Mouse (Mus musculus) gonadal fat pad, adult 2 months (tissue): ENCODE measurements around the gene Nkx2-3. TPM values are rescaled to one million over a fixed set of nuclear protein-coding genes. Genes with fewer than 3 reads are reported as not detected.
A peak's percentile ranks its signal among the peaks of the same experiment; 100 is the strongest.

Experiments
- DNase-seq: peaks from one replicate; pipeline ENCODE4 v3.0.0-alpha.2; 2012; ENCODE audit warnings: low read depth
- polyA plus RNA-seq: library from polyadenylated mRNA; depleted of rRNA; stranded (reverse); fragments of >200 nt; gene quantifications from 2 replicates; pipeline ENCODE4 v1.2.3, GENCODE M21; 2012; rRNA removed

Gene Nkx2-3
- polyA plus RNA-seq = 0.04 TPM in 1 of 2 replicates, not detected in the other

- DNase-seq = no peak
These were observed at the start of gene Nkx2-3 for GRCm38 (mm10) chr19:43612051-43612450. Gene Nkx2-3, plus strand, starts transcription at chr19:43612325.

- DNase-seq = no peak
These were observed 49.0 kb upstream of the Nkx2-3 start for GRCm38 (mm10) chr19:43563166-43563565.

- DNase-seq = no peak
These were observed 43.8 kb upstream of the Nkx2-3 start for GRCm38 (mm10) chr19:43568298-43568697.

DNA sequence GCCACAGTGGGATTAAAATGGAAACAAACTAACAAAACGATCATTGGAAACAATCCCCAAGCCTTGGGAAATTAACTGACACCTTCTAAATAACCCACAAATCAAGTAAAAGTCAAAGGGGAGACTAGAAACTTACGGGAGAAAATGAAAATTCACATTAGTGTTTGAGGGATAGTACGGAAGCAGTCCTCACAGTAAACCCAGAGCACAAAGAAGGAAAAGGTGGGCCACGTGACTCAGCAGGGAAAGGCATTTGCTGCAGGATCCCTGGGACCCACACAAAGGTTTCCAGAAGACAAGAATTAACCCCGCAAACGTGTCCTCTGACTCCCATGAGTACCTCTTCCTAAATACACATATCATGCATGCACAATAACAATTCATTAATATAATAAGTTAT lies 43.0 kb upstream of the Nkx2-3 start:
- no peak for DNase-seq

- peak; percentile 8 for DNase-seq
These were observed 41.0 kb upstream of the Nkx2-3 start for GRCm38 (mm10) chr19:43570831-43571790.

DNA sequence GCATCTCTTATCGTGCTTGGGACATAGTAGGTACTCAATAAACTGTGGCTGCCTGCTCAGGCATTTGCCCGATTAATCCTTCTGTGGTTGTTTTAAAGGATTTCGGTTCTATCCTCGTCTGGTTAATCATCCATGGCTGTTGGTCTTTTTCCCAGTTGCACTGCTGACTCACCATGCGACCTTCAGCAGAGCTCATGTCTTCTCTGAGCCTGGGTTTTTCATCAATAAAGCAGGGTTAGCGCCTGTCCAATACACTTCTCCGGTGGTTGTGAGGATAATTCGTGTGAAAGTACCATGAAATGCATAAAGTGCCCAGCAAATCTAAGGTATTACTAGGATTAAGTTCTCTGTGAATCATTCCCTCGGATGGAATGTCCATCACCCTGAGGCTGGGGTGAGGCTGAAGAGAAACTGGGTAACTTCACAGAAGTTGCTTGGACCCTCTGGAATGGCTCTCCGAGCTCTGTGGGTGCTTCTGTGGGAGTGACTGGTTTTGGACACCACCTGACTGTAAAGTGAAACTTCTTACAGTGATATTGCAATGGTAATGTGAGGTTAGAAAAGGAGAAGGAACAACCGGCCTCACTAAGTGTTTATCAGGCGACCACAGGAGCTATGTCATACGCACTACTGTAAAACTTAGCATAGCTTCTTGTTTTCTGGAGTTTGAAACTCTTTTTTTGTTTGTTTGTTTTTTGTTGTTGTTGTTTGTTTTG lies 32.9 kb upstream of the Nkx2-3 start:
- DNase-seq = no peak

GRCm38 (mm10) chr19:43581185-43581584 lies 30.9 kb upstream of the Nkx2-3 start:
- no peak for DNase-seq

DNA sequence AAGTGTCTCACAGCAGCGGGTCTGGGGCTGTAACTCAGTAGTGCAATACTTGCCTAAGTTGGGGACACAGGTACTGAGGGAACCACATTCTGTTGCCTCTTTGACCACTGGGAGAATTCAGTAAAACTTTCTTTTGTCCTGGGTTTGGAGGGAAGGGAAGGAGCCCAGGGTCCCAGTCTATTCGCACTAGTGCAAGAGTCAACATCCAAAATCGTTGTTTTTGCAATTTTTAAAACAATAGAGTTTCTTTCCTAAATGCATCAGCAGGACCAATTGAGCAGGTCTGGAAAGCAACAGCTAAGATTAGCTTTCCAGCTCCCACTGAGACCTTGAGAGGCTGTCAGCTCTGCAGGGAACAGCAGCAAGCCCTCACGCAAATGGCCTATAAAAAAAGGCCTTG lies 28.9 kb upstream of the Nkx2-3 start:
- DNase-seq = no peak

- no peak for DNase-seq
These were observed 28.5 kb upstream of the Nkx2-3 start for GRCm38 (mm10) chr19:43583595-43583994.

DNA sequence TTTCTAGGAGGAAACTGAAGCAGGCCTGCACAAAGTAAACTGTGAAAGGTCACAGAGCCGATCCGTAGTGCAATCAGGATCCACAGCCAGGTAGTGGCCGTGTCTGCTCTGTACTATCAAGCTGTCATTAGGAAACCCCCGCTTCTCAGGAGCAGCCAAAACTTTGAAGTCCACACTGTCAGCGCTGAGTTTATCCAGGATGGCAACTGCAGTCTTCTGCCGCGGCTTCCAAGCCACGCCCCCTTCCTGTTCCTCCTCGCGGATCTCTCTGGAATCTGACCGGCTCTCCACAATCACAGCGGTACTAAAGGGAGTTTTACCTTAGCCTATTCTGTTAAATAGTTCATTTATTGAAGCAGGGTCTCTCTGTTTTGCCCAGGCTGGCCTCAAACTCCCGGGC lies 27.3 kb upstream of the Nkx2-3 start:
- DNase-seq = no peak

- DNase-seq = no peak
These were observed 20.1 kb upstream of the Nkx2-3 start for GRCm38 (mm10) chr19:43592026-43592425.

DNA sequence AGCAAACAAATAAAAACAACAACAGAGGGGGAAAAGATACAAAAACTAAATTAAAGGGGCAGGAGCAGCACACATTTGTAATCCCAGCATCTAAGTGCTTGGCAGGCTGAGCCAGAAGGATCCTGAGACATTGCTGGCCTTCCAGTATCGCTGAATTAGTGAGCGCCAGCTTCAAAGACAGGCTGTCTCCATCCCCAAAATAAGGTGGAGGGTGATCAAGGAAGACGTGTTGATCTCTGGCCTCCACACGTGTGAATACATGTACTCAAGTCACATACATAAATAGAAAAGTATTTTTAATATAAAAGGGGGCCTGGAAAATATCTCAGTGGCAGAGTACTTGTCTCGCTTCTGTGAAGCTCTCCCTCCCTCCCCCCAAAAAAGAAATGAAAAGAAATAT lies 15.1 kb upstream of the Nkx2-3 start:
- DNase-seq = no peak

DNA sequence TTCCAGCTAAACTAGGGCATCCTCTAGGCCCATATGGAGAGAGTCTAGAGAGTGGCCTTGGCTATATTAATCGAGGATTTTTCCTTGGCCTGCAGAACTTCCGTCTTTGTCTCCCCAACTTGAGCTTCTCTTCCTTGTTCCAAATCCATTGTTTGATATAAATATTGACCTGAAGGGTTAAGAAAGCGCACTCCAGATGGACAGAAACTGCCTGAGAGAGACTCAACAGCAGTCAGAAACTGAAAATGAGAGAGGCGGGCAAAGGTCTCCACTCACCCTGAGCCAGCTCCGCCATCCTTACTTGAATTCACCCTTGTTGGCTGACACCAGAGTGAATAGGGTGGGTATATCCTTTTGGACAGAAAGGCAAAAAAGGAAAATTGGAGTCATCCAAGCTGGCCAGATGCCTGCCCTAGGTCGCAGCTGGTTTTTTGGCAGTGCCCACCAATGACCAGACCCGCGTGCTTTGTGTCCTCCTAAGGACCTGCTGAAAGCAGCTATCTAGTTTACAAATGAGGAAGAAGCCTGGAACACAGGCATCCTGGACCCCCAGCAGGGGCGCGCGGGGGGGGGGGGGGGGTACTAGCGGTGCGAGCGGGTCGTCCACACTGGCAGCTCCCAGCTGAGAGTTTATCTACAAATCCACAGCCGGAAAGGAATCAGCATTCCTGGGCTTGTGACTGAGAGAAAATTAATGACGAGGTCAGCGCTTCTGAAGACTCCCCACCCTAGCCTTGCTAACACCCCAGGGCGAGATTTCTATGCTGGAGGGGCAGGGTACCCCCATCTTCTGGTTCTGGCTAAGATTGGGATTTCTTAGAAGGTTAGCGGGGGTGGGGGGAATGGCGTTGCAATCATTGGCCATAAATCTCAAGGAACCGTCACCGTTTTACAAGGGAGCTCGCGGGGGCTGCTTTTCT lies 13.1 kb upstream of the Nkx2-3 start:
- no peak for DNase-seq

GRCm38 (mm10) chr19:43599776-43600544 lies 12.2 kb upstream of the Nkx2-3 start:
- no peak for DNase-seq

GRCm38 (mm10) chr19:43600545-43601331 lies 11.4 kb upstream of the Nkx2-3 start:
- no peak for DNase-seq

DNA sequence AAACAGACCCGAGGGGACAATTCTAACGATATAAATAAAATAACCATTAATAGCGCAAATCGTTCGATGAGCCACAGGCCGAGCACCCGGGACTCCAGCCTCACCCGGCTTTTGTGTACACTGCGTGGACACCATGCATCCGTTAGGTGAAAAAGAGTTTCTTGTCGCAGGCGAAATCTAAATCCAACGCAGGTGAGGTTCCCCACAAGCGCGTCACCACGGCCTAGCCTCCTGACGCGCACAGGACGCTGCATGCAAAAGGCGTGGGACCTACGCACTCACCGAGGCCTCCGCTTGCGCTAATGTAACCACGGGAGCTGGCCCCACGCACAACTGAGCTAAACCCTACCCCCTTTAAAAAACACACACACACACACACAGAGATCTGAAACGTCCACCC lies 10.7 kb upstream of the Nkx2-3 start:
- no peak for DNase-seq

DNA sequence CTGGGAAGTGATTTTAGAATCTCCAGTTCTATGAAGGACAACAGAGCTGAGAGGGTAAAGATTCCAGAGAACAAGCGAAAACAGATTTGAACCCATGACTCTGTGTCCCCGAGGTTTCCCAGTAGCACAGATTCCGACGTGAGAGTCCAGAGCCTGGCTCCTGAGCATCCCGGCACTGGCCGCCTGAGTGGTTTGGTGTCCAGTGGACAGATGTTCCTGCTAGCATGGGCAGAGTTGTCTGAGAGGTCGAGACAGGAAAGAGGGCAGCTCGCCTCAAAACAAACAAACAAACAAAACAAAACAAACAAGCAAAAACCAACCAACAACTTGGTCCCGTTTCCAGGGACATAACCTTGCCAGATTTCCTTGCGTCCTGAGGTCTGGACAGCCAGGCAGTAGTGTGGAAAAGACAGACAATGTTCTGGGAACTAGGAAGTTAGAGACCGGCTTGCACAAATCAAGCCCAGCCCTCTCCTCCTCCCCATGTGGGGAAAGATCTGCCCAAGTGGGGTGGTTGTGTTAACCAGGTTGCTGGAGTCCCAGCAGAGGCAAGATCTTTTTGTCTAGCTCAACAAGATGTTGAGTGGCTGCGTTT lies 10.0 kb upstream of the Nkx2-3 start:
- DNase-seq = no peak

- no peak for DNase-seq
These were observed 8.6 kb upstream of the Nkx2-3 start for GRCm38 (mm10) chr19:43603521-43603920.

- DNase-seq = no peak
These were observed 7.5 kb upstream of the Nkx2-3 start for GRCm38 (mm10) chr19:43604492-43605120.
